Mouse (Mus musculus) embryo, embryonic 10.5 days (tissue): Measurements from ENCODE around the gene Emc1.
"Not testable (repeated sequence)": the region's sequence is repeated elsewhere in the genome, so short reads cannot be mapped to it uniquely, and the experiment has no call there.

Source experiments
- DNase-seq: peaks from one replicate; pipeline ENCODE4 v3.0.0-alpha.2; 2015; ENCODE audit warnings: low spot score

The Emc1 gene

DNA sequence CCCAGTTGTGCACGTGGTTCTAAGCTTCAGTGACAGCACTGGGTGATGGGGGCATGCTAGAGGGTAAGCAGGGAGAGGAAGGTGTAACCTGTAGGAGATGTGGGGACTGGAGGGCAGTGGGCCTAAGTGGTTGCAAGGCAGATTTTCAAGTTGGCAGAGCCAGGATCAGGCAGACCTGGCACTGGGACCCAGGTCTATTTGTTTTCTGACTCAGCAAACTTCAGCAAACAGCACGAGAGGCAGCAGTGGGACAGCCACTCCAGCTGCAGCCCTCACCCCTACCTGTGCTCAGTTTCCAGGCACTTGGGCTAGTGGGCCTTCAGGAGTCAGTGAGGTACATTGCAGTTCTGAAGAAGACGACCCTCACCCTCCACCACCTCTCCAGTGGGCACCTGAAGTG lies 4.8 kb downstream of the Emc1 start:
- DNase-seq: no peak

DNA sequence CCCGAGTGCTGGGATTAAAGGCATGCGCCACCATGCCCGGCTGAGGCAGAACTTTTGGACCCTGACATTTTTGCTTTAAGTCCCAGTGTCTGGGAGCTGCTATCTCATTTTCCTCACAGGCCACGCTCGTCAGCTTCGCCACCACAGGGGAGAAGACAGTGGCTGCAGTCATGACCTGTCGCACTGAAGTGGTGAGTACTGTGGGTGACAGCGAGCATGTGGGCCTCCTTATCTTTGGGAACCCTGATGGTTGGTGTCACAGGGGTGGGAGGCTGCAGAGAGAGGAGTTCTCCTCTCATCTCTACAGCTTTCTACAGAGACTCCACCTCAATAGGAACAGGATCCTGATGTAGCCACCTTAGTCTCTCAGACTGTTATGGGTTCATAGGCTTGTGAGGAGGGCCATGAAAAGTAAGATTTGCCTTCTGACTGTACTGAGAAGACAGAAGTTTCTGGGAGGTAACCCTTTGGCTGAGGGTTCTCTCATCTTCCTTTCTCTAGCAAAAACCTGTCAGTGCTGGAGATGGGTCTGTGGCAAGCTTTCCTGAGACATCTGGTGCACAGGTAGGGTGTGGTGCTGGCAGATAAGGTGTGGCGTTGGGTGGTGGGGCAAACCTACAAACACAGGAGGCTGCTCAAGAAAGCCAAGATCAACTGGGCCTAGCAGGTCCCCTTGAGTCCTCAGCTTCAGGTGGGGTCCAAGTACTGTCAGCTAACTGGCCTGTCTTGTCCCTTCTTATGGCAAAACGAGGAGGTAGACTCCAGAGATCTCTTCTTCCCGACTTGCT lies 8.6 kb downstream of the Emc1 start:
- DNase-seq: no peak

GRCm38 (mm10) chr4:139367336-139367735 lies 14.9 kb downstream of the Emc1 start:
- DNase-seq: no peak

DNA sequence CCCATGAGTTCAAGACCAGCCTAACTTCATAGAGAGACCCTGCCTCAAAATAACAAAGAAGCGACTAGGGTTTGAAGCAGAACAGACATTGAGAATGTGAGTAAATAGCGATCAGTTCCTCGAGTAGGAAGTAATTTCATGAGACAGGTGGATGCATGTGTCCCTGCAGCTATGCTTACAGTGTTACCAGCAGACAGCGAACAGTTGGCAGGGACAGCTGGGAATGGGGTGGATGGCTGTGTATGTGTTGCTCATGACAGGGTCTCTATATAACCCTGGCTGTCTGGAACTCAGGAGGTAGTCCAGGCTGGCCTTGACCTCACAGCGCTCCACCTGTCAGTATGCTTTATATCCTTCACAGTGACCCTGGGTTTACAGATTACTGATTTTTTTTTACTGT lies 15.7 kb downstream of the Emc1 start:
- DNase-seq: no peak

- DNase-seq: no peak
Measured at GRCm38 (mm10) chr4:139373130-139373529, 20.7 kb downstream of the Emc1 start.

- DNase-seq: no peak
Measured at GRCm38 (mm10) chr4:139373531-139373930, 21.1 kb downstream of the Emc1 start.

DNA sequence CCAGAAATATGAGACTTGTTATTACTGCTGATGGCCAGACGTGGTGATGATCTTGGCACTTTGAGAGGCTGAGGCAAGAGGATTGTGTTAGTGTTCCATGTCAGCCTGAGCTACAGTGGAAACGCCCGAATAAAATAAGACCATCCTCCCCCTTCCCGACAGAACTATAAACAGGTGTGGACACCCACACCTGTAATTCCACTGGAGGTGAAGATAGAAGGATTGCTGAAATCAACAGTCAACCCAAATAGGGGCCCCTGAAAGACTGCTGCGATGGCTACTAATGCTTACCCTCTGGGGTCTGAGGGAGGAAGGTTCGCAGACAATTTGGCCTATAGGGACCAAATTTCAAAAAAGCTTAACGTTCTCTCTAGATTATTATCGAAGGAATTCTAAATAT lies 27.3 kb downstream of the Emc1 start:
- DNase-seq: peak; percentile 14

GRCm38 (mm10) chr4:139380207-139380748 lies 27.9 kb downstream of the Emc1 start:
- DNase-seq: peak; percentile 99

DNA sequence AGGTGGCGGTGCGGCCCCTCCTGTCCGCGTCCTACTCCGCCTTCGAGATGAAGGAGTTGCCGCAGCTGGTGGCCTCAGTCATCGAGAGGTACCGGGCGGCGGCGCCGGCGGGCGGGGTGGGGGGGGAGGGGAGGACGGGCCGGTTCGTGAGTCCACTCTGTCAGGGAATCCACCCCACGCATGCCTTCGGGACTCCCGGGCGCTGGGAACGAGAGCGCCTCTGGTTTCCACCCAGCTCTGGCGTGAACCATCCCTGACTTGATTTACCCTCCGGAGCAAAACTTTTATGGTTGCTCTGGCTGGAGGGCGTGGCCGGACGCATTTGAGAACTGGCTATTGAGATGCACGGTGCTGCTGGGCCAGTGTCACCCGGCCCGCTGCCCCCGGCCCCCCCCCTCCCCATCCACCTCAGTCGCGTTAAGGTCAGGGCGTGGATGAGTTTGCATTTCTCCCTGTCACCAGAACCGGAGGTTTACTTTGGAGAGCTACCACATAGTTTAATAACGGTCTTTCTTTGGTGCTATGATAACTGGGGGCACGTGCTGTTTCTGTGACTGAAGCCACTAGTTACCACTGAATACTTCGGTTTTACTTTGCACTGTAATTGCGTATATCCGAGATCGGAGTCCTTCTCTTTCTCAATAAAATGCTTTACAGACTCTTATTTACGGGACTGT lies 28.5 kb downstream of the Emc1 start:
- DNase-seq: peak; percentile 6

GRCm38 (mm10) chr4:139381452-139381845 lies 29.1 kb downstream of the Emc1 start:
- DNase-seq: no peak

DNA sequence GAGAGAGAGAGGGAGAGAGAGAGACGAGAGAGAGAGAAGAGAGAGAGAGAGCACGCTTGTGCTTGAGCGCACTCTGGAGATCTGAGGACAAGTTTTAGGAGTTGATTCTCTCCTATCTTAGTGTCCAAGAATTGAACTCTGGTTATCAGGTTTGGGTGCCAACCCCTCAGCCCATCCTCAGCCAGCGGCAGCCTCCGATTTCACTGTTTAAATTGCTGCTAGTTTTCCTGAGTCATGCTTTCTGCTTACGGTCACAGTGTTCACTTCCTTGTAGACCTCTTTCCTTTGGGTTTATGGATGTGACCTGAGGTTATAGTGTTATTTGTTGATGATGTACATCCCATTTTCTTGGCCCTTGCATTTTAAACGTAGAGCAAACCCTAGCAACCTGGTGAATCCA lies 29.8 kb downstream of the Emc1 start:
- DNase-seq: no peak

DNA sequence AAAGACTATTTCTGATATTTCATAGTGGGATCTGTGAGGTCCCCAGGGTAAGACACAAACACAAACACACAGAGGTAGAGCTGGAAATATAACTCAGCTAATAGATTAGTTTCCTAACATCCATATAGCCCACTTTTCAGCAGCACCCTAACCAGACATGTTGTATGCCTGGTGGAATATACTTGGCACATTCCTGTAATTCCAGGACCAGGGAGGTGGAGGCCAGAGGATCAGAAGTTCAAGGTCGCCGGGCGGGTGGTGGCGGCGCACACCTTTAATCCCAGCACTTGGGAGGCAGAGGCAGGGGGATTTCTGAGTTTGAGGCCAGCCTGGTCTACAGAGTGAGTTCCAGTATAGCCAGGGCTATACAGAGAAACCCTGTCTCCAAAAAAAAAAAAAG lies 33.5 kb downstream of the Emc1 start:
- not testable (repeated sequence) for DNase-seq

- DNase-seq: peak; percentile 5
Measured at GRCm38 (mm10) chr4:139386869-139387319, 34.5 kb downstream of the Emc1 start.

GRCm38 (mm10) chr4:139389557-139389956 lies 37.2 kb downstream of the Emc1 start:
- no peak for DNase-seq

DNA sequence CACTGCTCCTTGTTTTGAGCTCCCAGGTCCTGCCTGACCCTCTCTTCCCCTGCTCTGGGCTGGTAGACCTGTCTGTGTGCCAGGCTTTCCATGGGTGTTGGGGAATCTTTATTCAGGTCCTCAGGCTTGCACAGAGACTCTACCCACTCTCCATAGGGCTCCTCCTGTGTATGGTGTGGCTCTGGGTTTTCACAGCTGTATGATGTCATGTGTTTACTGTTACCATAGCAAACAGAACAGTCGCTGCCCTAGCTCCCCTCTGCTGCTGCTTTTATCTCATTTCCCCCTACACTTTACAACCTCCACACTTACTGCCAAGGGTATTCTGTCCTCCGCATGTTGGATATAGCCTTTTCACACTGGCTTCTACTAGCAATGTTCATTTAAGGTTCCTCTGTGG lies 43.0 kb downstream of the Emc1 start:
- DNase-seq: no peak

DNA sequence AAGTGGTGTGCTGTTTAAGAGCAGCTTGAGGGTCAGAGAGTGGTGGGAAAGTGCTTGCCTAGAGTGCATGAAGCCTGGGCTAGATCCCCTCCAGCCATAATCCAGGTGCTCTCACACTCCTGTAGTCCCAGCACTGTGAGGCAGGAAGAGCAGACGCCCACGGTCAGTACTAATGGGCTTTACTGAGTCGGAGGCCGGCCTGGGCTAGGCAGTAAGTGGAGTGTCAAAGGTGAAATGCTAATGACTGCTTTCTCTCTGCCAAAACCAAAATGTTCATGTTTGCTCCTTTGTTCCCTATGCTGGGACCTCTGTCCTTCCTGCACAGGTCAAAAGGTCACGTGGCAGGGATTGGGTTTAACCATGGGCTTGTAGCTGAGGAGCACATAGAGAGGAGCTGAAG lies 48.1 kb downstream of the Emc1 start:
- no peak for DNase-seq

DNA sequence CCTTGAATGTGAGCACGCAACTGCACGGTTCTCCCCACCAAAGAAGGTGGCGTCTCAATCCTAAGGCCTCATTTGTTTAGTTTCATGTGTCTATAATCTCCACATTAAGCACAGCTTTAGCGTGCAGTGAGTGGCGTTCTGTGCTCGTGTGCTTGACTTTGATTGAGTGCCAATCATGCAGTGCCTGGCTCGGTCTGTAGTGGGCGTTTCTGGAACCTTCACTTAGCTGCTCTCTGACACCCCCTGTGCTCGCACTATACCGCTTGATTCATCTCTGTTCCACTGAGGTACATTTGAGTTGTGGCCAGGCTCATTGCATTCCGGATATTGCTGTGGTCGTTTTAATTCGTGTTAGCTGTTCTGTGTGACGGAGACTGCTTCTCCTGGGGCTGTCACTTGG lies 50.8 kb downstream of the Emc1 start:
- DNase-seq: peak; percentile 2

DNA sequence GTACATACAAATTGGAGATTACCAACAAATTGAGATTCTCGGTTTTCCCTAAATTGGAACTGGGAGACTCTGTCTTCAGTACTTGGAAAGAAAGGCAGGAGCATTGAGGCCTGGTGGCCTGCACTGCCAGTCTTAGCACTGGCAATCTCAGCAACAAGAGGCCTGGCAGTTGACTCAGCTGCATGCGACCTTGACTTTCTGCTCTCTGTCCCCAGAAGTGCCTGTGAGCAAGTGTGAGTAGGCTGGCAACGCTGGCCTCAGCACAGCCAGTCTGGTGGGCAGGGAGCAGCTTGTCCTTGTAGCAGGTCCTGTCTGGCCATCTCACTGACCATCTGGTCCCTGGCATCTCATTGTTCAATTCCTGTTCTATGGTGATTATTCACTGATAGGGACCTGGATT lies 59.0 kb downstream of the Emc1 start:
- DNase-seq: no peak

GRCm38 (mm10) chr4:139417868-139418267 lies 65.5 kb downstream of the Emc1 start:
- no peak for DNase-seq

GRCm38 (mm10) chr4:139421621-139422020 lies 69.2 kb downstream of the Emc1 start:
- DNase-seq: no peak

DNA sequence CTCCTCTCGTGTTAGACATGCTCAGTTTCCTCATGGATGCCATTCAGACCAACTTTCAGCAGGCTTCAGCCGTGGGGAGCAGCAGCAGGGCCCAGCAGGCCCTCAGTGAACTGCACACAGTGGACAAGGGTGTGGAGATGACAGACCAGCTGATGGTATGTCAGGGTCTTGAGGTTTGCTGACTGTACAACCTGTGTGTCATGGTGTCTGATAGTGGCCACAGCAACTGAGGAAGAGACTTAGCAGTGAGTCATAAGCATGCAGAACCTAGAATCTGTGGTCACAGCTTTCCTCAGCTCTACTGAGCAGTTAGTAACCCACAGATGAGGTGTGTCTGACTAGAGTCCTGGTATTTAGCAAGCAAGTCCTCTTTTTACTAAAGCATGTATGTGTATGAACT lies 70.0 kb downstream of the Emc1 start:
- DNase-seq: no peak

DNA sequence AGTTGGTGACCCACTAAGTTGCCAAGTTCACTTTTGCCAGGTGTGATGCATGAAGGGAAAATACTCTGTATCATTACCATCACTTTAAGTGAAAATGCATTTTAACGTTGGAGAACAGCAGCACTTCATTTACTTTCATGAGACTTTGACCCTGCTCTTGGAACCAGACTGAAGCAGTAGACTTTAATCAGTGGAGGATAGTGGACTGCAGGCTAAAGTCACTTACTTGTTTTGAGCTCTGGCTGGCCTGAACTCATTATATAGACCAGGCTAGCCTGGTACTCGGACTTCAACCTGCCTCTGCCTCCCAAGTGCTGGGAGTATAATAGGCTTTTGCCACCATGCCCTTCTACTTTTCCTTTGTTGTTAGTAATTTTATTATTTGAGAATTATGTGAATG lies 70.9 kb downstream of the Emc1 start:
- DNase-seq: no peak
